Mouse (Mus musculus): ENCODE measurements around the gene Chd1.

Chd1 gene

GRCm38 (mm10) chr17:15808468-15809374, 104.0 kb downstream of the Chd1 start:
- CTCF ChIA-PET = interaction anchor here (0.7 kb wide), 1 partner anchor 1956 kb away, joined by 5 read pairs; no protein-coding TSS in a partner anchor

GRCm38 (mm10) chr17:15809949-15810348, 105.2 kb downstream of the Chd1 start:
- CTCF ChIA-PET = no interaction called here

GRCm38 (mm10) chr17:15812136-15812778, 107.5 kb downstream of the Chd1 start:
- CTCF ChIA-PET = no interaction called here

- CTCF ChIA-PET = no interaction called here
Measured at GRCm38 (mm10) chr17:15813658-15814212, 109.0 kb downstream of the Chd1 start.

GRCm38 (mm10) chr17:15815312-15816018, 110.7 kb downstream of the Chd1 start:
- CTCF ChIA-PET = interaction anchor here (0.5 to 0.8 kb wide), 2 partner anchors 12 kb away, joined by 3 to 10 read pairs; no protein-coding TSS in a partner anchor

GRCm38 (mm10) chr17:15816379-15817095, 111.8 kb downstream of the Chd1 start:
- CTCF ChIA-PET = interaction anchor here (0.5 kb wide), 1 partner anchor 109 kb away, joined by 4 read pairs; no protein-coding TSS in a partner anchor

GRCm38 (mm10) chr17:15817096-15817450, 112.3 kb downstream of the Chd1 start:
- CTCF ChIA-PET = no interaction called here

- CTCF ChIA-PET = no interaction called here
Measured at GRCm38 (mm10) chr17:15817634-15818033, 112.9 kb downstream of the Chd1 start.

- CTCF ChIA-PET = no interaction called here
Measured at GRCm38 (mm10) chr17:15818372-15818771, 113.6 kb downstream of the Chd1 start.

- CTCF ChIA-PET = no interaction called here
Measured at GRCm38 (mm10) chr17:15820146-15820545, 115.4 kb downstream of the Chd1 start.

- CTCF ChIA-PET = no interaction called here
Measured at GRCm38 (mm10) chr17:15820761-15821160, 116.0 kb downstream of the Chd1 start.

- CTCF ChIA-PET = no interaction called here
Measured at GRCm38 (mm10) chr17:15821706-15822105, 116.9 kb downstream of the Chd1 start.
